Mouse (Mus musculus) forebrain, embryonic 15.5 days (tissue): ENCODE results near the gene Smim27. TPM values are rescaled to one million over a fixed set of nuclear protein-coding genes. Genes with fewer than 3 reads are reported as not detected.
"Not testable (repeated sequence)": the region's sequence is repeated elsewhere in the genome, so short reads cannot be mapped to it uniquely, and the experiment has no call there.

Experiments
- ATAC-seq: fragments of 200-750 bp; cut with Nextera tagmentation; replicated peaks from 2 replicates; pipeline ENCODE4 v1.8.0; 2017; ENCODE audit warnings: mild to moderate bottlenecking, moderate TSS enrichment, moderate library complexity
- H3K27ac ChIP-seq: fragments of 300-500 bp; sonication (generic); replicated peaks from 2 replicates; pipeline ENCODE4 v1.5.1; 2015; ENCODE audit warnings: mild to moderate bottlenecking, inconsistent platforms
- H3K27me3 ChIP-seq: fragments of 300-500 bp; sonication (generic); 2 replicates; pipeline ENCODE4 v1.6.1; 2015; ENCODE audit warnings: inconsistent platforms
- H3K36me3 ChIP-seq: fragments of 300-500 bp; sonication (generic); 2 replicates; pipeline ENCODE4 v1.6.1; 2015; ENCODE audit warnings: mild to moderate bottlenecking, inconsistent platforms
- H3K4me1 ChIP-seq: fragments of 300-500 bp; sonication (generic); 2 replicates; pipeline ENCODE4 v1.6.1; 2015; ENCODE audit warnings: inconsistent platforms
- H3K4me2 ChIP-seq: fragments of 300-500 bp; sonication (generic); replicated peaks from 2 replicates; pipeline ENCODE4 v1.6.1; 2015; ENCODE audit warnings: mild to moderate bottlenecking, inconsistent platforms
- H3K4me3 ChIP-seq: fragments of 300-500 bp; sonication (generic); 2 replicates; pipeline ENCODE4 v1.5.1; 2015; ENCODE audit warnings: mild to moderate bottlenecking, inconsistent platforms
- H3K9ac ChIP-seq: fragments of 300-500 bp; sonication (generic); replicated peaks from 2 replicates; pipeline ENCODE4 v1.6.1; 2015; ENCODE audit warnings: mild to moderate bottlenecking, inconsistent platforms
- H3K9me3 ChIP-seq: fragments of 300-500 bp; sonication (generic); 2 replicates; pipeline ENCODE4 v1.6.1; 2016; ENCODE audit warnings: inconsistent platforms
- WGBS: fragments of 180-500 bp; shearing (Covaris S2); methylation state at CpG from one replicate; pipeline ENCODE4 v1.1.7; 2015; ENCODE audit warnings: mixed read lengths; 5-methylcytosine and 5-hydroxymethylcytosine counted together
- polyA plus RNA-seq: library from polyadenylated mRNA; unstranded; fragments of >200 nt; fragmentation: Nextera tagmentation; extraction: Ambion mirVana; gene quantifications from 2 replicates; pipeline ENCODE4 v1.2.1, GENCODE M21; 2015

The Smim27 gene
- polyA plus RNA-seq, 1 experiment from 2014 or later = 16.9 TPM

- no peaks in the 10 kb centered on the region for H3K27me3 ChIP-seq
- H3K9ac ChIP-seq = peak overlapping the region; percentile 77
- peak overlapping the region; percentile 74 for H3K4me3 ChIP-seq
- WGBS = under 1% methylated on average over 50 of the region's 50 CpGs
- peaks cover 32% of the 10 kb centered on the region for H3K4me1 ChIP-seq
- H3K27ac ChIP-seq = peak overlapping the region; percentile 98
- H3K36me3 ChIP-seq = peaks cover 8% of the 10 kb centered on the region; the same call in 1 of the 2 replicates
- peak overlapping the region; percentile 82 for H3K4me2 ChIP-seq
- H3K9me3 ChIP-seq = no peaks in the 10 kb centered on the region
- ATAC-seq = peak; percentile 84
Measured at GRCm38 (mm10) chr4:40268204-40268813, 1.1 kb upstream of the Smim27 start.

GRCm38 (mm10) chr4:40268835-40269234 lies 544 bp upstream of the Smim27 start:
- peak overlapping the region; percentile 74 for H3K4me3 ChIP-seq
- H3K4me1 ChIP-seq = peaks cover 32% of the 10 kb centered on the region
- peak overlapping the region; percentile 98 for H3K27ac ChIP-seq
- no peaks in the 10 kb centered on the region for H3K27me3 ChIP-seq
- H3K36me3 ChIP-seq = peaks cover 10% of the 10 kb centered on the region; the same call in 1 of the 2 replicates
- no peaks in the 10 kb centered on the region for H3K9me3 ChIP-seq
- H3K4me2 ChIP-seq = peak overlapping the region; percentile 82
- WGBS = 0% methylated on average over 16 of the region's 16 CpGs
- H3K9ac ChIP-seq = peak overlapping the region; percentile 77
- ATAC-seq = peak; percentile 10; the same call in 1 of the 2 replicates

- Histone ChIP-seq H3K27ac (0 out of 2 replicates have a peak overlapping the region, but pooled peaks have one; percentile 12), H3K9me3 (no peaks in the 10 kb centered on the region), H3K36me3 (peaks cover 18% of the 10 kb centered on the region), H3K9ac (peak overlapping the region; percentile 82), H3K4me3 (peak overlapping the region; percentile 81), H3K4me1 (peaks cover 16% of the 10 kb centered on the region), H3K4me2 (peak overlapping the region; percentile 88), H3K27me3 (no peaks in the 10 kb centered on the region)
- peak; percentile 77 for ATAC-seq
- under 1% methylated on average over 21 of the region's 21 CpGs for WGBS
Measured at GRCm38 (mm10) chr4:40278880-40279275, 9.5 kb downstream of the Smim27 start.

GRCm38 (mm10) chr4:40279276-40279900 lies 10.0 kb downstream of the Smim27 start, which contains the start of gene Ndufb6:
Ndufb6 (minus strand) TSS chr4:40279421.
- peak within 1 kb of the TSS; percentile 88 for H3K4me2 ChIP-seq
- H3K9ac ChIP-seq = peak within 1 kb of the TSS; percentile 82
- WGBS = under 1% methylated on average over 36 of the region's 36 CpGs
- peak within 1 kb of the TSS; percentile 81 for H3K4me3 ChIP-seq
- H3K4me1 ChIP-seq = peaks cover 16% of the 10 kb centered on the region
- ATAC-seq = peak; percentile 97
- peaks cover 17% of the 10 kb centered on the region for H3K36me3 ChIP-seq
- H3K9me3 ChIP-seq = no peaks in the 10 kb centered on the region
- peak within 1 kb of the TSS; percentile 35 for H3K27ac ChIP-seq
- no peaks in the 10 kb centered on the region for H3K27me3 ChIP-seq

GRCm38 (mm10) chr4:40285582-40285981 lies 16.2 kb downstream of the Smim27 start:
- H3K4me3 ChIP-seq = no peak overlapping the region
- no peaks in the 10 kb centered on the region for H3K4me1 ChIP-seq
- H3K9ac ChIP-seq = no peak overlapping the region
- 23% methylated on average over 4 of the region's 4 CpGs for WGBS
- no peaks in the 10 kb centered on the region for H3K9me3 ChIP-seq
- H3K27ac ChIP-seq = no peak overlapping the region
- no peak for ATAC-seq
- no peaks in the 10 kb centered on the region for H3K36me3 ChIP-seq
- H3K27me3 ChIP-seq = no peaks in the 10 kb centered on the region
- no peak overlapping the region for H3K4me2 ChIP-seq

GRCm38 (mm10) chr4:40287415-40287814 lies 18.0 kb downstream of the Smim27 start:
- Histone ChIP-seq H3K4me2 (no peak overlapping the region), H3K36me3 (no peaks in the 10 kb centered on the region), H3K27me3 (no peaks in the 10 kb centered on the region), H3K4me1 (no peaks in the 10 kb centered on the region), H3K4me3 (no peak overlapping the region), H3K9me3 (no peaks in the 10 kb centered on the region), H3K9ac (no peak overlapping the region), H3K27ac (no peak overlapping the region)
- no peak for ATAC-seq
- 76% methylated on average over 6 of the region's 6 CpGs for whole genome bisulfite sequencing

- no peaks in the 10 kb centered on the region for H3K4me1 ChIP-seq
- 86% methylated on average over 2 of the region's 2 CpGs for WGBS
- H3K9me3 ChIP-seq = no peaks in the 10 kb centered on the region
Measured at GRCm38 (mm10) chr4:40289046-40289445, 19.7 kb downstream of the Smim27 start.

GRCm38 (mm10) chr4:40291511-40291910 lies 22.1 kb downstream of the Smim27 start:
- not testable (repeated sequence) for H3K9ac ChIP-seq, H3K4me1 ChIP-seq, H3K9me3 ChIP-seq, H3K4me2 ChIP-seq, H3K27ac ChIP-seq, H3K4me3 ChIP-seq, ATAC-seq, H3K27me3 ChIP-seq, H3K36me3 ChIP-seq
- WGBS = 93% methylated on average over 11 of the region's 11 CpGs

More at GRCm38 (mm10) chr4:40289046-40289445, 19.7 kb downstream of the Smim27 start:
- no peaks in the 10 kb centered on the region for H3K27me3 ChIP-seq
- H3K4me2 ChIP-seq = no peak overlapping the region
- ATAC-seq = no peak
- H3K9ac ChIP-seq = no peak overlapping the region
- no peak overlapping the region for H3K4me3 ChIP-seq
- H3K27ac ChIP-seq = no peak overlapping the region
- no peaks in the 10 kb centered on the region for H3K36me3 ChIP-seq

- Histone ChIP-seq H3K27ac (no peak overlapping the region), H3K36me3 (no peaks in the 10 kb centered on the region), H3K4me1 (0 out of 2 replicates have a peak, but pooled peaks cover 3% of the 10 kb centered on the region), H3K27me3 (no peaks in the 10 kb centered on the region), H3K9me3 (no peaks in the 10 kb centered on the region), H3K4me2 (no peak overlapping the region), H3K4me3 (no peak overlapping the region), H3K9ac (no peak overlapping the region)
- WGBS = 76% methylated on average over 5 of the region's 5 CpGs
- ATAC-seq = no peak
Measured at GRCm38 (mm10) chr4:40299169-40299568, 29.8 kb downstream of the Smim27 start.

GRCm38 (mm10) chr4:40301076-40301789 lies 31.9 kb downstream of the Smim27 start:
- Histone ChIP-seq H3K4me1 (0 out of 2 replicates have a peak, but pooled peaks cover 3% of the 10 kb centered on the region), H3K4me2 (peak overlapping the region; percentile 18), H3K4me3 (peak overlapping the region; percentile 13; the same call in 1 of the 2 replicates), H3K36me3 (no peaks in the 10 kb centered on the region), H3K9ac (no peak overlapping the region), H3K27me3 (no peaks in the 10 kb centered on the region), H3K9me3 (no peaks in the 10 kb centered on the region), H3K27ac (no peak overlapping the region)
- peak; percentile 93 for ATAC-seq
- WGBS = 13% methylated on average over 16 of the region's 16 CpGs

- no peak overlapping the region for H3K9ac ChIP-seq
- 0 out of 2 replicates have a peak, but pooled peaks cover 3% of the 10 kb centered on the region for H3K4me1 ChIP-seq
- no peak overlapping the region for H3K27ac ChIP-seq
- H3K9me3 ChIP-seq = no peaks in the 10 kb centered on the region
- H3K36me3 ChIP-seq = no peaks in the 10 kb centered on the region
- no peak overlapping the region for H3K4me3 ChIP-seq
- no peaks in the 10 kb centered on the region for H3K27me3 ChIP-seq
- ATAC-seq = no peak
- no peak overlapping the region for H3K4me2 ChIP-seq
- 86% methylated on average over 10 of the region's 10 CpGs for WGBS
Measured at GRCm38 (mm10) chr4:40302445-40303125, 33.2 kb downstream of the Smim27 start.
